Mouse (Mus musculus): ENCODE results near the gene Trappc1. TPM values are rescaled to one million over a fixed set of nuclear protein-coding genes. Genes with fewer than 3 reads are reported as not detected.
A peak's percentile ranks its signal among the peaks of the same experiment; 100 is the strongest.
"Not testable (repeated sequence)": the region's sequence is repeated elsewhere in the genome, so short reads cannot be mapped to it uniquely, and the experiment has no call there.

The Trappc1 gene
- total RNA-seq (2021), result 10 to 100 TPM; 63.0 to 63.5 TPM
- long read RNA-seq, experiment 1, transcript Trappc1-202 (4 exons, 759 nt), result minor isoform, 9 of 27 reads
- long read RNA-seq, experiment 1, transcript Trappc1-203 (5 exons, 751 nt), result major isoform, 14 of 27 reads
- long read RNA-seq, experiment 1, partial matches to known transcripts, result 1 of 27 reads
- long read RNA-seq, experiment 1, other reads (novel, unspliced or antisense), result 3 of 27 reads
- long read RNA-seq, experiment 2, transcript Trappc1-202 (4 exons, 759 nt), result minor isoform, 9 of 48 reads
- long read RNA-seq, experiment 2, transcript Trappc1-203 (5 exons, 751 nt), result major isoform, 33 of 48 reads
- long read RNA-seq, experiment 2, partial matches to known transcripts, result 3 of 48 reads
- long read RNA-seq, experiment 2, other reads (novel, unspliced or antisense), result 3 of 48 reads

DNA sequence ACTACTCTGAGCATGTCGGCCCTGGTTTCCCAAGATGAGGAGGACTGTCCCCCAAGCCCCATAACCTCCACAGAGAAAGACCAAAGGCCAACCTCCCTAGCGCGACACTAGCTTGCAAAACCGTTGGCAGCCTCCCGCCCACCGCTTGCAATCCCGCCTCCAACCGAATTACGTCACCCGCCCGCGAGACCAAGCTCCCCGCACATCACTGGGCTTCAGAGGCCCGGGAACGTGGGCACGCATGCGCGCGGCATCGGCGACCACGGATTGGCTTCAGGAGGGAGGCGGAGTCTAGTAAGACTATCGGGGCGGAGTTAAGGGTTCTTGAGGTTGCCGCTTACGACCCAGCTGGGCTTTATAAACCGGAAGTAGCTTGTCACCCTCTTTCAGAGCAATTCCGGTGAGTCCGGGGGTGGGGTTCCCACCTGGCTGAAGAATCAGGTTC is at the start of gene Trappc1, which contains the start of gene Cntrob:
TSS of gene Trappc1 (plus strand) at position 314 of the 445 bp plus-strand sequence.
TSS of gene Cntrob (minus strand) at position 109 of the 445 bp plus-strand sequence.
- DNase-seq (ENCODE audit: low spot score in 2 of 2), result peak; percentile 99
- TF ChIP-seq CTCF (conservative IDR thresholded peaks at IDR 0.05), result no peak
- Histone ChIP-seq H3K27ac (peak within 1 kb of the TSS; percentile 93), H3K4me3 (peak within 1 kb of the TSS; percentile 64)

DNA sequence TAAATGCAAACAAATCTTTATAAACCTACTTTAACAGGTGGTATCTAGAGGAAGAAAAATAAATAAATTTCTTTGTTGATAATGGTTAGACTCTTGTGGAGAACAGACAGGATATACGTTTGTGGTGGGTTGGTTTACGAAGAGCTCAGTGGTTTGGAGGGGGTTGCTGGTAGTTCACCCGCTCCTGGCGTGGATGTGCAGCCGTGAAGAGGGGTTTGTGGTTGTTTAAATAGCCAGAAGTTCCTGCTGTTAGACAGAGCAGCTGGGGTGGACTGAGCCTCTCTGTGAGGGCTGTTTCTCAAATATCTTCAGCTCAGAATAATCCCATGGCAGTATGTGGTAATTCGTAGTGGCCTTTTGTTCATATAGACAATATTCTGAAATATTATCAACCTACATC is 48.1 kb upstream of the Trappc1 start:
- Histone ChIP-seq H3K27ac (no peak overlapping the region), H3K4me3 (no peak overlapping the region)
- no peak for DNase-seq (ENCODE audit: low spot score in 2 of 2)
- TF ChIP-seq CTCF (conservative IDR thresholded peaks at IDR 0.05), result no peak

DNA sequence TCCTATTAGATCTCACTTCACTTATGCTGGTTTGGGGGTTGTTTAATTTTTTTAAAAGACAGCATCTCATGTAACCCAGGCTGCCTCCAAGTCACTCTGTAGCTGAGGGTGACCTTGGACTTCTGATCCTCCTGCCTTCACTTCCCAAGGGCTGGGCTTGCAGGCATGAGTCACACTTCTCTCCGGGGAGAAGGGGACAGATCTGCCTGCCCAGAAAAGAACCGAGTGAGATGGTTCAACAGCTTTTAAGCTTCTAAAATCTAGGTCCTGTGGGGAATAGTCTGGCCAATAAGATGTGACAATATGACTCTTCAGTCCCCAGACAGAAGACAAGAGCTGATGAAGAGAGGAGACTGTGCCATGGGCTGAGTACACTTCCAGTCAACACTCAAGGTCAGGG is 47.7 kb upstream of the Trappc1 start:
- Histone ChIP-seq H3K27ac (no peak overlapping the region), H3K4me3 (no peak overlapping the region)
- no peak for TF ChIP-seq CTCF (conservative IDR thresholded peaks at IDR 0.05)
- no peak for DNase-seq (ENCODE audit: low spot score in 2 of 2)

DNA sequence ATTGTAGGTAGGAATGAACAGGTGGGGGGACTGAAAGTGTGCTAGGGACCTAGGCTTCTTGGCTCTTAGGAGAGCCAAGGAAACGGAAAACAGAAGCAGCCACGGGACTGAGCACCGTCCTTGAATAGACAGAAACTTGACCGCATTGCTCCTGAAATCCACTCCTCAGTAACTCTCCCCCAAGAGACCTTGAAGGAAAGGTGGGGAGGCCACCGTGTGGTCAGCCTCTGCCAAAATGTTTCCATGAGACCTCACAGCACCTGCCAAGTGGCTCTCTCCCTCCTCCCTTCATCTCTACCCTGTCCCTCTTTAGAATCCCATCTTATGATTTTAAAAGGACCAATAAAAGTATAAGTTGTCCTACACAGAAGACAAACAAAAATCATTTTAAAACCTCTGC is 46.5 kb upstream of the Trappc1 start:
- no peak for TF ChIP-seq CTCF (conservative IDR thresholded peaks at IDR 0.05)
- no peak for DNase-seq (ENCODE audit: low spot score in 2 of 2)
- Histone ChIP-seq H3K4me3 (no peak overlapping the region), H3K27ac (no peak overlapping the region)

DNA sequence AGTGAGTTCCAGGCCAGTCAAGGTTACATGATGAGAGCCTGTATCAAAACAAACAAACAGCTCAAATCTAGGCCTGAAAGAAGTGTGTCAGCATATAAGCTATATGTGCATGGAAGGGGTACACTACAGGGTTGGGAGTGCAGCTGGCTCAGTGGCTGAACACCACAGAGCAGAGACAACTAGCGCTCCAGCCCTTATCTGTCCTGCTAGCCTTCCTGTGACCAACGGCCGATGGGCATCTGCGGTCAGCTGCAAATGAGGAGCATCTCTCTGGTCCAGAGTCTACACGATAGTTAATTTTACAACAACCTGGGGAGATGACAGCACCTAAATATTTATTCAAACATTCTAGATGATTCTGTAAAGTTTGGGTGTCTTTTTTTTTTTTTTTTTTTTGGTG is 32.7 kb upstream of the Trappc1 start:
- DNase-seq (ENCODE audit: low spot score in 2 of 2), result no peak

DNA sequence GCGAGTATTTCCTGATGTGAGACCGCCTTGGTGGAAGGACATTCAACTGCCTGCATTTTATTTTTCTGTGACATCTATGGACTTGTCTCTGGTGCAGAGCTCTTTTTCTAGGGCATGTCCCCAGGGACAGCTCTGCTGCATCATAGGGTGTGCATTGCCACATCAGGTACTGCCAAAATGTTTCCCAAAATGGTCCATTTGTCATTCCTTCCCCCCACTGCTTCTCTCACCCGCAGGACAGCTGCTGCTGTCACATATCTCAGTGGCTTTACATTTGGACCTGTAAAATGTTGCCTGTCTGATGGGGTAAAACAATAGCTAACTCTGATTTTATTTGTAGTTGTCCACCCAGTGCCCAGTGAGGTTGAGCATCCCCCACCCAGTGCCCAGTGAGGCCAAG is 28.5 kb upstream of the Trappc1 start:
- no peak for DNase-seq (ENCODE audit: low spot score in 2 of 2)
- Histone ChIP-seq H3K4me3 (no peak overlapping the region), H3K27ac (no peak overlapping the region)
- no peak for TF ChIP-seq CTCF (conservative IDR thresholded peaks at IDR 0.05)

More for the DNA sequence above, 32.7 kb upstream of the Trappc1 start:
- TF ChIP-seq CTCF (conservative IDR thresholded peaks at IDR 0.05), result no peak
- no peak overlapping the region for H3K27ac ChIP-seq
- no peak overlapping the region for H3K4me3 ChIP-seq

DNA sequence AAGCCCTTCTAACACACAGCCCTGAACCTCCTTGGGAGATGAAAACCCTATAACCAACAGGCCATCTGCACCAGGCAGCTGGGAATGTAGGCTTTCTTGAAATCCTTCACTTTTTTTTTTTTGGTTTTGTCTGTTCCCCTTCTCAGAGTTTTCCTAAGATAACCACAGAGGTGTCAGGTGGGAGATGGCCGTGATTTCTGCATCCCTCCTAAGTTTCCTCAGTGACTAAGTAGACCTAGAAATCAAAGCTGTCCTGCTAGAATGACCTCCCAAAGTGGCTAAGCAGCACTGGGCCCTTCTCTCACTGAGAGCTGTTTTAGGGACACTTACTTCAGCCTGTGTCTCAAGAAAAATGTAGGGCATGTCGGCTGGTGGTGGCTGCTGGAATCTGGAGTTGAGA is 26.0 kb upstream of the Trappc1 start:
- Histone ChIP-seq H3K27ac (no peak overlapping the region), H3K4me3 (no peak overlapping the region)
- DNase-seq (ENCODE audit: low spot score in 2 of 2), result no peak
- no peak for TF ChIP-seq CTCF (conservative IDR thresholded peaks at IDR 0.05)

DNA sequence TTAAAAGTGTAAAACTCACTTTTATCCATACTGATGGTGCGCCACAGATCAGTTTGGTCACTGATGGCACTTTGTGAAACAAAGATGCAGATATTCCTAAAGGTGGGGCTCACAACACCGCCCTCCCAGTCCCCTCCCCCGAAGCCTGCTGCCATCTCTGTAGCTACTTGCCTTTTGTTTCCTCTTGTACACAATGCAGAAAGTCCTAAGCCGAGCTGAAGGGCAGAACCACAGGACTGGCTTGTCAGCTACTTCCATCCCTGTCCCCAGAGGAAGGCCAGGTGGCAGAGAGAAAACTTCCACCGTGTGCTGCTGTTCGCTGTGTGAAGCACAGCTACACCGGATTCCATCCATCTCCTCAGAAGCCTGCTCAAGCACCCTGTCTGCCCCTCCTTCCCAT is 25.5 kb upstream of the Trappc1 start:
- H3K4me3 ChIP-seq, result no peak overlapping the region
- no peak overlapping the region for H3K27ac ChIP-seq
- TF ChIP-seq CTCF (conservative IDR thresholded peaks at IDR 0.05), result no peak
- no peak for DNase-seq (ENCODE audit: low spot score in 2 of 2)

DNA sequence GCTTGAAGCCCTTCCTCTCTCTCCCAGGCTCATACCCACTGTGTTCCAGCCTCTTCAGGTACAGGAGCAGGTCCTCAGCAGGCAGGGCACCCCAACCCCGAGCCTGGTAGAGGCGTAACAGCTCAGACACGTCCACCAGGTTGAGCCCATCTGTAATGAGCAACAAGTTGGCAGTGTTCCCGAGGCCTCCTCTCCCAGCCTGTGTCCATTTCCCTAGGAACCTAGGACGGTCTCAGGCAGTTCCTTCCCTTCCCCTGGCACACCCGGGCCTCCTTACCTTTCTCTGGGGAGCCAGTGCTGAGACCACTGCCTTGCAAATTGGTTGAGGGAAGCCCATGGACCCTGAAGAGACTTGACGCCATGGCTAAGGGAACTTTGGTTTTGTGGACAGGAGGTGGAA is 21.0 kb upstream of the Trappc1 start:
- Histone ChIP-seq H3K4me3 (no peak overlapping the region), H3K27ac (no peak overlapping the region)
- DNase-seq (ENCODE audit: low spot score in 2 of 2), result no peak

DNA sequence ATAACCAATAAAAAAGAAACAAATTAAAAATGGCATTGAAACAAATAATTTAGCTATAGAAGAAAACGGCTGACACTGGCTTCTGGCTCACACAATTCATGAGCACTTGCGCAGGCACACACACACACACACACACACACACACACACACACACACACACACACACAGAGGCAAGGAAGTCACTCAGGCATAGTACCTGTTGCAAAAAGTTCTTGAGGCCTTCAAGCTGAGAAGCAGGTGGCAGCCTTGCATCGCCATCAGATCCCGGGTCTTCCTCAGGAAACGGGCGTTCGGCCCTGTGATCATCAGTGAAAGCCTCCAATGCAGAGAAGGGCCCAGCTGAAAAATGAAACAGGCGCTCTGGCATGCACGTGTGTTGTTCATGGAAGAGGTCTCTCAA is 18.5 kb upstream of the Trappc1 start:
- no peak for TF ChIP-seq CTCF (conservative IDR thresholded peaks at IDR 0.05)

More for the DNA sequence above, 21.0 kb upstream of the Trappc1 start:
- TF ChIP-seq CTCF (conservative IDR thresholded peaks at IDR 0.05), result no peak

DNA sequence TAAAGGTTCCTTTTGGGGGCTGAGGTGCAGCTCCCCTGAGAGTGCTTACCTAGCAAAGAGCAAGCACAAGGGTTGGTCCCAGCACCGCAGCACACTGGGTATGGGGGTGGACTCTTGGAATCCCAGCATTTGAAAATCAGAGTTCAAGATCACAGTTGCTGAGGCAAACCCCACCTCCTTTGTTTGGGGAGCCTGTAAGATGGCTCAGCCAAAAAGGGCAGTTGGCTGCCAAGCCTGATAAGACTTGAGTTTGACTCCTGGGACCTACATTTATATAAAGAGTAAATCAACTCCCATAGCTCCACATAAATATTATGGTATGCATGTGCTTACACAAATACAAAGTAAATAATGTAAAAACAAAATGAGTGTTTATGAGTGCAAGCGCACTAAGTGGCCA is 17.7 kb upstream of the Trappc1 start:
- no peak overlapping the region for H3K27ac ChIP-seq
- no peak for DNase-seq (ENCODE audit: low spot score in 2 of 2)
- no peak overlapping the region for H3K4me3 ChIP-seq
- no peak for TF ChIP-seq CTCF (conservative IDR thresholded peaks at IDR 0.05)

More for the DNA sequence above, 18.5 kb upstream of the Trappc1 start:
- Histone ChIP-seq H3K27ac (no peak overlapping the region), H3K4me3 (no peak overlapping the region)
- no peak for DNase-seq (ENCODE audit: low spot score in 2 of 2)

DNA sequence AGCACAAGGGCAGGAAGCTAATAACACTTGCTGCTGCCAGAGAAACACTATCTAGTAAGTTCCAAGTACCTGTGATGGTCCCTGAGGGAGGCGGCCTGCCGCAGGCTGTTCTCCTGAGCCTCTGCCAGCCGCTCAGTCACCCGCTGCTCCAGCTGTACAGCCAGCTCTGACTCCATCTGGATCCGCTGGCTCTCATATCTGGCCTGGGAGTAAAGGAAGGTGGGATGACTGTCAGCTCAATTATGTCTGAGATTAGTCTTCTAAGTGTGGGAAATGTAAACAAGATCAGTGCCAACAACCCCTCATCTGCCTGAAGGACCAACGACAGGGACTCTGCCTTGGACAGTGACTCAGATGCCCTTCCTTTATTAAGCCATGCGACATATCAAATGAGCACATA is 12.5 kb upstream of the Trappc1 start:
- no peak overlapping the region for H3K4me3 ChIP-seq
- H3K27ac ChIP-seq, result no peak overlapping the region
- no peak for TF ChIP-seq CTCF (conservative IDR thresholded peaks at IDR 0.05)
- no peak for DNase-seq (ENCODE audit: low spot score in 2 of 2)

DNA sequence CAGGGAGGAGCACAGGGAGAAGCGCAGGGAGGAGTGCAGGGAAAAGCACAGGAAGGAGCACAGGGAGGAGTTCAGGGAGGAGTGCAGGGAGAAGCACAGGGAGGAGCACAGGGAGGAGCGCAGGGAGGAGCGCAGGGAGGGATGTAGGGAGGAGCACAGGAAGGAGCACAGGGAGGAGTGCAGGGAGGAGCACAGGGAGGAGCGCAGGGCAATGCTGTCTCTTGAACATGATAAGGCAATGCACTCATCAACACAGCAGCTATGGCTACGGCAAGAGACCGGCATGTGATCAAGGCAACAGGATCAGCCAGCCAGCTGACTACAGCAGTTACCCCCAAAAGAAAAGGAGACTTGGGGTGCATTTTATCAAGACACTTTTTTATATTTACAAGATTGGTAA is 7.4 kb upstream of the Trappc1 start:
- H3K27ac ChIP-seq, result no peak overlapping the region
- no peak for DNase-seq (ENCODE audit: low spot score in 2 of 2)
- H3K4me3 ChIP-seq, result no peak overlapping the region
- TF ChIP-seq CTCF (conservative IDR thresholded peaks at IDR 0.05), result no peak

DNA sequence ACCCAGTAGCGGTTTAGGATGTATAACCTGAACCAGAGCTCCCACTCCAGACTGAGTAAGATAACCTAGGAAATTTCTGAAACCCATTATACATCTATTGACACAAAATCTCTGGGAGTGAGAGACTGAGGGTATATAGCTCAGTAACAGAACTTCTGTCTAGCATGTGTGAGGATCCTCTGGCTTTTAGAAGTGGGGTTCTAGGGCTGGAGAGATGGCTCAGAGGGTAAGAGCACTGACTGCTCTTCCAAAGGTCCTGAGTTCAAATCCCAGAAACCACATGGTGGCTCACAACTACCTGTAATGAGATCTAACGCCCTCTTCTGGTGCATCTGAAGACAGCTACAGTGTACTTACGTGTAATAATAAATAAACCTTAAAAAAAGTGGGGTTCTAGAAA is 5.8 kb upstream of the Trappc1 start:
- H3K27ac ChIP-seq; H3K4me3 ChIP-seq; DNase-seq (ENCODE audit: low spot score in 2 of 2): not testable (repeated sequence)
- TF ChIP-seq CTCF (conservative IDR thresholded peaks at IDR 0.05), result peak; percentile 29
